Mouse (Mus musculus) heart, postnatal 4 days (tissue): ENCODE data around the gene Zfp651. TPM values are rescaled to one million over a fixed set of nuclear protein-coding genes. Genes with fewer than 3 reads are reported as not detected.

Experiments used
- DNase-seq: peaks from one replicate; pipeline ENCODE4 v3.0.0; 2021
- total RNA-seq, 2 experiments: library from RNA; stranded (reverse); gene quantifications; 2 replicates each; pipeline ENCODE4 v1.2.3; 2021

Zfp651 gene
- total RNA-seq, 2 experiments from 2014 or later: 75.6 to 81.6 TPM

DNA sequence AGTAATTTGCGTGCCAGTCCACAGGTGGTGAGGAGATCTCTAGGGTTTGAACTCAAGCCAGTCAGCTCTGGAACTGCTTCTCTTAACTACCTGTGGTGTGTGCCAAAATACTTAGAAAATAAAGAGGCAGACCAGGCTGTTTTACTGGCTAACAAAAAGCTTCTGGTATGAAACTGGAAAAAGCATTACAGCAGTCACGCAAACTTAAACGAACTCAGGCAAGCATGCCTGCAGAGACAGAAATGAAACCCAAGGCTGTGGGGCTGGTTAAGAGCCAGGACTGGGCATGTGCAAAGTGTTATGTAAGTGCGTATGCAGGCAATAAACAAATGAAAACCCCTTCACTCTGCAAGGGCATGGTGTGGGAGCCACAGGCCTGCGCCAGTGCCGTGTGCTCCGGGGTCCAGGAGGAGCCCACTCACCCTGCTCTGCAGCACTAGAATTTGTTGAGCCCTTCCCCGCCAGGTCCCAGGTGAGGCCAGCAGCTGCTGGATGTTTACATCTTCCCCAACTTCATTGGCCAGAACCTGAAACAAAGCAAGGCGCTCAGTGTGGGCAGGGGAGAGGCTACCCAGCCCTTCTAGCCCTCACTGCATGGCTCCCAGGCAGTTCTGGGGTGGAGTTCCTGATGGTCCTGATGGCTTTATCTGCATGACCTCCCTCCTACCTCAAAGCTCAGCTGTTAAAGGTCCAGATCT is 60.1 kb downstream of the Zfp651 start:
- no peak for DNase-seq

DNA sequence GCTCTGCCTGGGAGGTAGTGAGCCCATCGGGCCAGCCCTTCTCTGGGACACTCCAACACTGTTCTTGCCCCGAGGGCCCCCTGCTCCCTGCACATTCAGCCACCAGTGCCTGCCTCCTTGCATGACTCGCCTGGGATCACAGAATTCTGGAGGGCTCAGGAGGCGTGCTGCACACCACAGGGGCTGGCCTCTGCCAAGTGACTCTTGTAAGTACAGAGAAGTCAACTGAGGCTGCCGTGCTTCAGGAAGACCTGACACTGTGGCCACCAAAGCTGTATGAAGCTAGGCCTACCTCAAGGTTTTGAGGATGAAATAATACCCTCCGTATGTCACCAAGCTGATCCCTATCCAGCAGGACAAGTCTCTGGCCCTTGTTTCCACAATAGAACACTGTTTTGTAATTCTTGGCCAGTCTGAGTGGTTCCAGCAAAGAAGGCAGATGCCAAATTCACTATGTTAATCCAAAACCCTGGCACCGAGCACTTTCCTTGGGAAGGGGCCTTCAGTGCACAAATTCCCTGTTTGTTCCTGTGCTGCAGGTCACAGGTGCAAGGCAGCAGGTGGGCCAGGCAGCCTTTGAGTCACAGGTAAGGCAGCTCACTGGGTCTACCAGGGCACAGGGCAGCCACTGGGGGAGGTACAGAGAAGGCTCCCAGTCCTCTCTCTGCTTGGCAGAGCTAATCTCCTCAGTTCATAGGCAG is 60.8 kb downstream of the Zfp651 start:
- no peak for DNase-seq

DNA sequence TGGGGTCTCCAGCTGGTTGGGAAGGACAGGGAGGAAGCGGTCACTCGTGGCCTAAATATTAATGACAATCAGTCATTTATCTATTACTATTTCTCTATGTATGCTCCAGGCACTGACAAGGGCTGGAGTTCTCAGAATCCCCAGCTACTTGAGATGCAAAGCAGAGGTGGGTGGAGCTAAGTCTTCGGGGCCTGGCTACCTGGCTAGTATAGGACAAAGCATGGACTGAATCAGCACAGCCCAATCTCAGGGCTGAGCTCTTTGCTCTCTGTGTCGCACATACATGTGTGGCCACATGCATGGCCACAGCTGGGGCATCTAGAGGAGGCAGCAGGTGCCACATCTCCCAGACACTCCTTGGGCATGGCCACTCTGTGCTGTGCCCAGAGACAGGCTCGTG is 61.6 kb downstream of the Zfp651 start:
- DNase-seq: no peak

Other genes with a start within 250 kb of the Zfp651 start
- under 1 TPM in 1 of 2 experiments, not detected in 1; 0.32 TPM for gene Lyzl4, start 117.2 kb upstream of the Zfp651 start, total RNA-seq
- gene Vipr1, start 116.6 kb upstream of the Zfp651 start, total RNA-seq: 1 to 10 TPM in 1 of 2 experiments, under 1 TPM in 1; 0.64 to 2.4 TPM
- gene Sec22c, start 53.8 kb upstream of the Zfp651 start, total RNA-seq: 1 to 10 TPM; 5.1 to 6.4 TPM
- 100 to 1,000 TPM; 115 to 127 TPM for gene Ss18l2, start 49.0 kb upstream of the Zfp651 start, total RNA-seq
- 10 to 100 TPM; 67.6 to 73.5 TPM for gene Nktr, start 40.2 kb upstream of the Zfp651 start, total RNA-seq
- 10 to 100 TPM; 14.1 to 15.4 TPM for gene Klhl40, start 18.3 kb downstream of the Zfp651 start, total RNA-seq
- 10 to 100 TPM; 72.5 to 84.4 TPM for gene Hhatl, start 33.2 kb downstream of the Zfp651 start, total RNA-seq
- gene Ccdc13, start 80.1 kb downstream of the Zfp651 start, total RNA-seq: not detected
- 100 to 1,000 TPM; 153 to 165 TPM for gene Higd1a, start 99.0 kb downstream of the Zfp651 start, total RNA-seq
- 1 to 10 TPM; 3.1 to 5.8 TPM for gene Ackr2, start 139.0 kb downstream of the Zfp651 start, total RNA-seq
- gene Cyp8b1, start 157.0 kb downstream of the Zfp651 start, total RNA-seq: not detected
- under 1 TPM; 0.77 to 0.79 TPM for gene Fam198a, start 191.7 kb downstream of the Zfp651 start, total RNA-seq
- 1 to 10 TPM; 7.8 to 7.9 TPM for gene Pomgnt2, start 237.8 kb downstream of the Zfp651 start, total RNA-seq